Comparison of ENCODE assay signal across 12 mouse cellular contexts in genomic region chr9:32509706-32510156, GRCm38 (mm10). TPM values are rescaled to one million over a fixed set of nuclear protein-coding genes. Genes with fewer than 3 reads are reported as not detected.
DNase-seq lines count a peak whose midpoint lies in the region; ATAC-seq and TF ChIP-seq lines count a peak whose summit lies in the region.
"Had no signal": no experiment of that assay in that cellular context is flagged by ENCODE, and none has a peak within 500 bp of the region (broad histone marks: within the 10 kb centered on the region; RNA-seq: fewer than 3 reads in every experiment).

No protein-coding gene starts in this region.

- TF ChIP-seq CTCF in layer of hippocampus, adult 2 months (conservative IDR thresholded peaks at IDR 0.05) = no peak

- H3K27me3 ChIP-seq in megakaryocyte, embryonic 14.5 days (replicated peaks) = no peaks in the 10 kb centered on the region
- H3K27me3 ChIP-seq in hindbrain, embryonic 14.5 days (ENCODE audit: control insufficient read depth, insufficient read depth, low read length) = no peaks in the 10 kb centered on the region
- H3K27me3 ChIP-seq: limb, embryonic 13.5 days; neural tube, embryonic 12.5 days had no signal

- no peak overlapping the region for H3K4me3 ChIP-seq in layer of hippocampus, adult 2 months
- peak overlapping the region; percentile 78 for H3K4me3 ChIP-seq in megakaryocyte, embryonic 14.5 days (replicated peaks)
- H3K4me3 ChIP-seq in hindbrain, embryonic 14.5 days (replicated peaks; ENCODE audit: low read length) = no peak overlapping the region
- H3K4me3 ChIP-seq: limb, embryonic 13.5 days; neural tube, embryonic 12.5 days had no signal

- no peak overlapping the region for H3K9ac ChIP-seq in hindbrain, embryonic 14.5 days
- H3K9ac ChIP-seq: limb, embryonic 13.5 days; neural tube, embryonic 12.5 days had no signal

- WGBS in hindbrain, embryonic 14.5 days = 69% methylated on average over 7 of the region's 7 CpGs

- DNase-seq in layer of hippocampus, adult 11-12 months (ENCODE audit: low spot score) = peak; percentile 32
- DNase-seq in layer of hippocampus, adult 2 months (ENCODE audit: low spot score in 2 of 2) = no peak
- peak; percentile 64 for DNase-seq in c-Kit-positive CD71-negative TER-119-negative erythroid progenitor cells, embryonic 14.5 days (ENCODE audit: low read depth)
- peak; percentile 94 for DNase-seq in thymus, postnatal 14 days
- no peak for DNase-seq in embryo, embryonic 11 days
- DNase-seq in cerebellum, postnatal 10 days = no peak
- DNase-seq in hindbrain, embryonic 14.5 days (ENCODE audit: low spot score) = no peak
- DNase-seq: kidney, postnatal 14 days had no signal

- peaks cover 93% of the 10 kb centered on the region for H3K36me3 ChIP-seq in megakaryocyte, embryonic 14.5 days (replicated peaks; ENCODE audit: low read length)
- H3K36me3 ChIP-seq in hindbrain, embryonic 14.5 days (replicated peaks; ENCODE audit: control insufficient read depth, insufficient read depth) = no peaks in the 10 kb centered on the region
- H3K36me3 ChIP-seq: G1E; limb, embryonic 13.5 days; neural tube, embryonic 12.5 days had no signal

- no peaks in the 10 kb centered on the region for H3K9me3 ChIP-seq in megakaryocyte, embryonic 14.5 days
- no peaks in the 10 kb centered on the region for H3K9me3 ChIP-seq in hindbrain, embryonic 14.5 days (ENCODE audit: control insufficient read depth, low read length)
- H3K9me3 ChIP-seq: limb, embryonic 13.5 days; neural tube, embryonic 12.5 days had no signal

- no peak overlapping the region for H3K27ac ChIP-seq in layer of hippocampus, adult 2 months
- no peak overlapping the region for H3K27ac ChIP-seq in hindbrain, embryonic 14.5 days
- H3K27ac ChIP-seq: limb, embryonic 13.5 days; neural tube, embryonic 12.5 days had no signal

- peaks cover 100% of the 10 kb centered on the region for H3K4me1 ChIP-seq in megakaryocyte, embryonic 14.5 days
- no peaks in the 10 kb centered on the region; the same call in 1 of the 2 replicates for H3K4me1 ChIP-seq in hindbrain, embryonic 14.5 days (replicated peaks; ENCODE audit: control insufficient read depth, insufficient read depth, low read length)
- H3K4me1 ChIP-seq: neural tube, embryonic 12.5 days had no signal

- ATAC-seq in hindbrain, embryonic 14.5 days (ENCODE audit: low FRiP score) = no peak

- no peak overlapping the region for H3K4me2 ChIP-seq in hindbrain, embryonic 14.5 days (replicated peaks)
- H3K4me2 ChIP-seq: limb, embryonic 13.5 days; neural tube, embryonic 12.5 days had no signal

RNA-seq across cellular contexts. Expression of gene Fli1, which starts 32.9 kb away (rescaled TPM):
- total RNA-seq in layer of hippocampus, adult 2 months (2021) = 1 to 10 TPM; 4.0 to 4.3 TPM
- polyA plus RNA-seq in megakaryocyte, embryonic 14.5 days (2012; ENCODE audit: insufficient read depth, low replicate concordance) = 20.8 and 61.7 TPM in 2 replicates
- 7.9 and 9.1 TPM in 2 replicates for polyA plus RNA-seq in hindbrain, embryonic 14.5 days (2014; fragmentation: Nextera tagmentation; extraction: Ambion mirVana)

Comparison
In these comparisons a context has a peak if more than half of its experiments do, and no peak if none do; other contexts are left out.
1. DNase-seq: peak in layer of hippocampus, adult 11-12 months (single experiment), c-Kit-positive CD71-negative TER-119-negative erythroid progenitor cells, embryonic 14.5 days (single experiment) and thymus, postnatal 14 days (single experiment); none in layer of hippocampus, adult 2 months (0 of 2), embryo, embryonic 11 days (single experiment), cerebellum, postnatal 10 days (0 of 2) and hindbrain, embryonic 14.5 days (single experiment).